Mouse (Mus musculus) myocyte (in vitro differentiated cells): Measurements from ENCODE around the gene Dnajc5g. TPM values are rescaled to one million over a fixed set of nuclear protein-coding genes. Genes with fewer than 3 reads are reported as not detected.
A peak's percentile ranks its signal among the peaks of the same experiment; 100 is the strongest.

Experiments used
- H3K27me3 ChIP-seq: one replicate; pipeline ENCODE4 v1.6.1; 2011; ENCODE audit not compliant: control insufficient read depth, insufficient read depth, insufficient read length
- H3K36me3 ChIP-seq: one replicate; pipeline ENCODE4 v1.6.1; 2011; ENCODE audit not compliant: control insufficient read depth, insufficient read depth
- H3K4me2 ChIP-seq: one replicate; pipeline ENCODE4 v1.6.1; 2011; ENCODE audit warnings: low read depth, control low read depth
- H3K4me3 ChIP-seq: one replicate; pipeline ENCODE4 v1.5.1; 2011; ENCODE audit warnings: mild to moderate bottlenecking, control low read depth, moderate library complexity
- H3K79me2 ChIP-seq: one replicate; pipeline ENCODE4 v1.6.1; 2011; ENCODE audit not compliant: control insufficient read depth, insufficient read depth
- H3ac ChIP-seq: one replicate; pipeline ENCODE4 v1.6.1; 2011; ENCODE audit not compliant: control insufficient read depth, insufficient read length
- CEBPB ChIP-seq: IDR thresholded peaks from 2 replicates; pipeline ENCODE4 v1.6.1; 2011; ENCODE audit warnings: mild to moderate bottlenecking, moderate library complexity; ENCODE audit not compliant: poor library complexity, insufficient read depth, severe bottlenecking
- E2F4 ChIP-seq: IDR thresholded peaks from one replicate; pipeline ENCODE4 v1.6.1; 2011; ENCODE audit warnings: mild to moderate bottlenecking, control low read depth, moderate library complexity; ENCODE audit not compliant: insufficient read depth
- MAX ChIP-seq: IDR thresholded peaks from one replicate; pipeline ENCODE4 v1.6.1; 2011; ENCODE audit warnings: low read depth, mild to moderate bottlenecking, control low read depth
- MYOD1 ChIP-seq, 3 experiments: IDR thresholded peaks; one replicate each; pipeline ENCODE4 v1.6.1; 2011; ENCODE audit warnings: control low read depth in 2 of 3, low read depth in 2 of 3, mild to moderate bottlenecking in 2 of 3, moderate library complexity in 1 of 3; ENCODE audit not compliant: insufficient read length in 2 of 3, control insufficient read depth in 1 of 3
- MYOG ChIP-seq, 3 experiments: IDR thresholded peaks; one replicate each; pipeline ENCODE4 v1.6.1; 2011; ENCODE audit warnings: control low read depth in 2 of 3, low read depth in 2 of 3, mild to moderate bottlenecking in 2 of 3; ENCODE audit not compliant: insufficient read length in 2 of 3, control insufficient read depth in 1 of 3, insufficient read depth in 1 of 3
- POLR2A ChIP-seq: IDR thresholded peaks from one replicate; pipeline ENCODE4 v1.6.1; 2011; ENCODE audit warnings: low read depth, mild to moderate bottlenecking, control low read depth, moderate library complexity; ENCODE audit not compliant: insufficient read length
- POLR2AphosphoS2 ChIP-seq: IDR thresholded peaks from one replicate; pipeline ENCODE4 v1.6.1; 2011; ENCODE audit warnings: low read depth, control low read depth; ENCODE audit not compliant: insufficient read length
- REST ChIP-seq: IDR thresholded peaks from one replicate; pipeline ENCODE4 v1.6.1; 2011; ENCODE audit warnings: mild to moderate bottlenecking, control low read depth, moderate library complexity; ENCODE audit not compliant: insufficient read depth, insufficient read length
- SRF ChIP-seq: IDR thresholded peaks from one replicate; pipeline ENCODE4 v1.6.1; 2011; ENCODE audit warnings: low read depth; ENCODE audit not compliant: control insufficient read depth, insufficient read length
- TCF12 ChIP-seq: IDR thresholded peaks from one replicate; pipeline ENCODE4 v1.6.1; 2011; ENCODE audit warnings: mild to moderate bottlenecking, control low read depth; ENCODE audit not compliant: poor library complexity, insufficient read depth, severe bottlenecking
- TCF3 ChIP-seq: IDR thresholded peaks from one replicate; pipeline ENCODE4 v1.6.1; 2011; ENCODE audit warnings: low read depth, control low read depth; ENCODE audit not compliant: insufficient read length
- USF1 ChIP-seq: IDR thresholded peaks from one replicate; pipeline ENCODE4 v1.6.1; 2011; ENCODE audit warnings: low read depth, mild to moderate bottlenecking, control low read depth, moderate library complexity
- polyA plus RNA-seq: library from polyadenylated mRNA; unstranded; fragments of >200 nt; fragmentation: generic; extraction: Trizol; gene quantifications from one replicate; pipeline ENCODE4 v1.2.1, GENCODE M21; 2012; ENCODE audit warnings: missing spikeins

The Dnajc5g gene
- polyA plus RNA-seq, 1 experiment, result not detected

DNA sequence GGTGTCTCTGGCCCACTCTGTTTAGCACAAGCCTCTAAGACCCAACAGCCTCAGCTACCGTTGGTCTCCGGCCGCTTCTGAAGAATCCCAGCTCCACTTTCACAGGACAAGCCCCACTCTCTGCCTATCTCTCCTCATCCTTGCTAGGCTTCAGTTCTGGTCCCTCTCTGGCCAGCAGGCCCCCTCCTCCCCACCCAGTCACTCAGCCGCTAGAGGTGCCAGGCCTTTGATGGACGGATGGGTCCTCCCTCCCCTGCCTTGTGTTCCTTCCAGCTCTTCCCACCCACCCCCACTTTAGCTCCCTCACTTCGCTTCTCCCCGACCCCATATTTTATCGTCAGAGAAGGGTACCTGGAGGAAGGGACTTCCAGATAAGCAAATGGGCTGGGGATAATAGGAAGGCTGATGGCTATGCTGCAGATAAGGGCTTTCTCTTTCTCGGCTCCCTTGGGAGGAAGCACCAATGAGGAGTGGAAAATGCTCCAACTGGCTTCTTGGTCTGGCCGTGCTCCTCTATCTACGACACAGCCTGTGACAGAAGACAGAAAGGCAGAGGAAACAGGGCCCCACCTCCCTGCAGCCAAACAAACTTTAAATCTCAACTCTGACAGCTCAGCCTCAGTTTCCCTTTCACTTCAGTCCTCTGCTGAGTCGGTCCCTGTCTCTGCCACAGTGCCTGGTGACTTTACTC, 23.0 kb upstream of the Dnajc5g start:
- no peak overlapping the region for H3K4me3 ChIP-seq
- H3K79me2 ChIP-seq, result no peaks in the 10 kb centered on the region
- no peak overlapping the region for H3ac ChIP-seq
- H3K4me2 ChIP-seq, result no peak overlapping the region
- H3K27me3 ChIP-seq, result no peaks in the 10 kb centered on the region
- TF ChIP-seq POLR2A (no peak), E2F4 (no peak), SRF (no peak), POLR2AphosphoS2 (no peak), CEBPB (no peak), TCF12 (no peak), MYOG (IDR thresholded peaks at IDR 0.05; ENCODE audit: control insufficient read depth in 1 of 3, insufficient read depth in 1 of 3, insufficient read length in 2 of 3, low read depth in 2 of 3) (no peak), TCF3 (no peak), REST (no peak), MYOD1 (IDR thresholded peaks at IDR 0.05; ENCODE audit: control insufficient read depth in 1 of 3, insufficient read length in 2 of 3, low read depth in 2 of 3) (no peak), MAX (no peak)
- no peaks in the 10 kb centered on the region for H3K36me3 ChIP-seq

- Histone ChIP-seq H3ac (no peak overlapping the region), H3K4me2 (no peak overlapping the region), H3K79me2 (no peaks in the 10 kb centered on the region), H3K36me3 (no peaks in the 10 kb centered on the region), H3K4me3 (no peak overlapping the region), H3K27me3 (no peaks in the 10 kb centered on the region)
- TF ChIP-seq MYOG (IDR thresholded peaks at IDR 0.05; ENCODE audit: control insufficient read depth in 1 of 3, insufficient read depth in 1 of 3, insufficient read length in 2 of 3, low read depth in 2 of 3) (no peak), MAX (no peak), MYOD1 (IDR thresholded peaks at IDR 0.05; ENCODE audit: control insufficient read depth in 1 of 3, insufficient read length in 2 of 3, low read depth in 2 of 3) (no peak), CEBPB (no peak), TCF3 (no peak), TCF12 (no peak), POLR2A (no peak), POLR2AphosphoS2 (no peak), REST (no peak)
These were observed 22.1 kb upstream of the Dnajc5g start for GRCm38 (mm10) chr5:31083949-31084348.

GRCm38 (mm10) chr5:31086606-31087005, 19.5 kb upstream of the Dnajc5g start:
- H3K4me3 ChIP-seq, result no peak overlapping the region
- H3K79me2 ChIP-seq, result no peaks in the 10 kb centered on the region
- H3ac ChIP-seq, result no peak overlapping the region
- TF ChIP-seq MYOD1 (IDR thresholded peaks at IDR 0.05; ENCODE audit: control insufficient read depth in 1 of 3, insufficient read length in 2 of 3, low read depth in 2 of 3) (no peak), TCF12 (no peak), POLR2A (no peak), SRF (no peak), MYOG (IDR thresholded peaks at IDR 0.05; ENCODE audit: control insufficient read depth in 1 of 3, insufficient read depth in 1 of 3, insufficient read length in 2 of 3, low read depth in 2 of 3) (no peak)
- H3K27me3 ChIP-seq, result peaks cover 12% of the 10 kb centered on the region
- no peaks in the 10 kb centered on the region for H3K36me3 ChIP-seq
- peak overlapping the region; percentile 27 for H3K4me2 ChIP-seq

- TF ChIP-seq POLR2A (no peak), CEBPB (no peak), TCF3 (no peak), USF1 (no peak), MAX (no peak), MYOG (IDR thresholded peaks at IDR 0.05; ENCODE audit: control insufficient read depth in 1 of 3, insufficient read depth in 1 of 3, insufficient read length in 2 of 3, low read depth in 2 of 3) (no peak), MYOD1 (IDR thresholded peaks at IDR 0.05; ENCODE audit: control insufficient read depth in 1 of 3, insufficient read length in 2 of 3, low read depth in 2 of 3) (no peak), SRF (no peak), REST (no peak), TCF12 (no peak), E2F4 (no peak), POLR2AphosphoS2 (no peak)
- H3K36me3 ChIP-seq, result no peaks in the 10 kb centered on the region
- H3K27me3 ChIP-seq, result peaks cover 17% of the 10 kb centered on the region
These were observed 19.0 kb upstream of the Dnajc5g start for GRCm38 (mm10) chr5:31087131-31087530.

GRCm38 (mm10) chr5:31092231-31092975, 13.7 kb upstream of the Dnajc5g start:
- H3K4me3 ChIP-seq, result no peak overlapping the region
- H3K36me3 ChIP-seq, result no peaks in the 10 kb centered on the region
- TF ChIP-seq MYOD1 (IDR thresholded peaks at IDR 0.05; ENCODE audit: control insufficient read depth in 1 of 3, insufficient read length in 2 of 3, low read depth in 2 of 3) (peak in 1 of 3 experiments; percentile 48), E2F4 (no peak)
- no peak overlapping the region for H3ac ChIP-seq
- peaks cover 55% of the 10 kb centered on the region for H3K27me3 ChIP-seq
- peak overlapping the region; percentile 78 for H3K4me2 ChIP-seq
- no peaks in the 10 kb centered on the region for H3K79me2 ChIP-seq

More at GRCm38 (mm10) chr5:31087131-31087530, 19.0 kb upstream of the Dnajc5g start:
- Histone ChIP-seq H3K4me3 (no peak overlapping the region), H3ac (no peak overlapping the region), H3K4me2 (peak overlapping the region; percentile 27), H3K79me2 (no peaks in the 10 kb centered on the region)
